Comparison of ENCODE assay signal across 8 mouse cellular contexts in genomic region chr1:184771202-184771890, GRCm38 (mm10). TPM values are rescaled to one million over a fixed set of nuclear protein-coding genes. Genes with fewer than 3 reads are reported as not detected.
DNase-seq lines count a peak whose midpoint lies in the region; ATAC-seq lines count a peak whose summit lies in the region.

No protein-coding gene starts in this region.

- H3K9me3 ChIP-seq in intestine, embryonic 14.5 days (ENCODE audit: control insufficient read depth, low read length) = no peaks in the 10 kb centered on the region
- no peaks in the 10 kb centered on the region for H3K9me3 ChIP-seq in midbrain, embryonic 10.5 days (replicated peaks)

- H3K36me3 ChIP-seq in intestine, embryonic 14.5 days (ENCODE audit: control insufficient read depth, insufficient read depth, low read length) = no peaks in the 10 kb centered on the region
- H3K36me3 ChIP-seq in midbrain, embryonic 10.5 days = no peaks in the 10 kb centered on the region

- intact Hi-C loops in left cerebral cortex, postnatal 36 days (cut with DNase I) = loop anchor here (10.0 kb wide), 1 partner anchor 507 kb away; no protein-coding TSS in a partner anchor

- no peak overlapping the region for H3K4me3 ChIP-seq in intestine, embryonic 14.5 days (ENCODE audit: low read depth, low read length)
- no peak overlapping the region; the same call in 1 of the 2 replicates for H3K4me3 ChIP-seq in midbrain, embryonic 10.5 days

- 8% methylated on average over 18 of the region's 18 CpGs for WGBS in intestine, embryonic 14.5 days
- WGBS in midbrain, embryonic 10.5 days = 32% methylated on average over 18 of the region's 18 CpGs

- peak overlapping the region; percentile 30 for H3K4me2 ChIP-seq in intestine, embryonic 14.5 days (ENCODE audit: low read length)

- H3K27me3 ChIP-seq in intestine, embryonic 14.5 days (replicated peaks; ENCODE audit: control insufficient read depth, insufficient read depth, low read length) = no peaks in the 10 kb centered on the region
- H3K27me3 ChIP-seq in midbrain, embryonic 10.5 days (ENCODE audit: low read depth, poor library complexity, severe bottlenecking) = peaks cover 10% of the 10 kb centered on the region

- DNase-seq in adrenal gland, adult (ENCODE audit: inconsistent age in 2 of 2, low spot score in 1 of 2) = peak; percentile 66 to 89
- peak; percentile 89 for DNase-seq in embryo, embryonic 10 days (ENCODE audit: low spot score)
- peak; percentile 63 for DNase-seq in gastrocnemius, postnatal 25 days
- DNase-seq in intestine, embryonic 14.5 days (ENCODE audit: low spot score) = peak; percentile 96
- peak; percentile 39 to 52 for DNase-seq in left cerebral cortex, postnatal 36 days (ENCODE audit: low spot score in 2 of 2)
- peak; percentile 82 for DNase-seq in midbrain, embryonic 10.5 days (ENCODE audit: low spot score)
- peak; percentile 64 for DNase-seq in skeletal muscle tissue, adult 2 months (ENCODE audit: low read depth, low spot score)

- peak overlapping the region; percentile 51; the same call in 1 of the 2 replicates for H3K27ac ChIP-seq in intestine, embryonic 14.5 days (ENCODE audit: low read depth)
- H3K27ac ChIP-seq in midbrain, embryonic 10.5 days (replicated peaks) = no peak overlapping the region

- ATAC-seq in intestine, embryonic 14.5 days (replicated peaks; ENCODE audit: low FRiP score, low TSS enrichment, low read depth) = peak; percentile 80
- ATAC-seq in inflammation-experienced regulatory T-cells, adult 6 months = no peak

- H3K4me1 ChIP-seq in intestine, embryonic 14.5 days (replicated peaks; ENCODE audit: control insufficient read depth, insufficient read depth, low read length) = peaks cover 20% of the 10 kb centered on the region
- H3K4me1 ChIP-seq in midbrain, embryonic 10.5 days = peaks cover 8% of the 10 kb centered on the region

- H3K9ac ChIP-seq in intestine, embryonic 14.5 days (ENCODE audit: low read length) = no peak overlapping the region

RNA-seq across cellular contexts. Expression of gene Hlx, which starts 38.9 kb away (rescaled TPM):
- 10 to 100 TPM in 1 of 2 experiments, 1 to 10 TPM in 1; 5.9 to 10.0 TPM for total RNA-seq in gastrocnemius, postnatal 25 days (2021)
- 49.3 and 53.4 TPM in 2 replicates for polyA plus RNA-seq in intestine, embryonic 14.5 days (2014; fragmentation: Nextera tagmentation; extraction: Ambion mirVana)
- 1 to 10 TPM; 1.1 to 1.4 TPM for total RNA-seq in left cerebral cortex, postnatal 36 days (2021)
- 2.5 and 4.8 TPM in 2 replicates for polyA plus RNA-seq in midbrain, embryonic 10.5 days (2016; fragmentation: Nextera tagmentation; extraction: Ambion mirVana)
- not detected for polyA plus RNA-seq in inflammation-experienced regulatory T-cells, adult 6 months (2017; shearing (Covaris generic))

RNA-seq across cellular contexts. Expression of gene Marc1, which starts 39.8 kb away (rescaled TPM):
- under 1 TPM in 1 of 2 experiments, not detected in 1; 0.38 TPM for total RNA-seq in gastrocnemius, postnatal 25 days (2021)
- polyA plus RNA-seq in intestine, embryonic 14.5 days (2014; fragmentation: Nextera tagmentation; extraction: Ambion mirVana) = 0.19 and 0.22 TPM in 2 replicates
- under 1 TPM in 1 of 2 experiments, not detected in 1; 0.18 TPM for total RNA-seq in left cerebral cortex, postnatal 36 days (2021)
- polyA plus RNA-seq in midbrain, embryonic 10.5 days (2016; fragmentation: Nextera tagmentation; extraction: Ambion mirVana) = 0.11 TPM in 1 of 2 replicates, not detected in the other
- polyA plus RNA-seq in inflammation-experienced regulatory T-cells, adult 6 months (2017; shearing (Covaris generic)) = not detected

Comparison
In these comparisons a context has a peak if more than half of its experiments do, and no peak if none do; other contexts are left out.
1. DNase-seq: peak in every context shown above with its lines; median percentile 96 in intestine, embryonic 14.5 days; 89 in embryo, embryonic 10 days; 82 in midbrain, embryonic 10.5 days; 78 in adrenal gland, adult; 64 in skeletal muscle tissue, adult 2 months; 63 in gastrocnemius, postnatal 25 days; 46 in left cerebral cortex, postnatal 36 days.